Mouse (Mus musculus): ENCODE results near the gene Ddr2. TPM values are rescaled to one million over a fixed set of nuclear protein-coding genes. Genes with fewer than 3 reads are reported as not detected.

Ddr2 gene
- polyA plus RNA-seq, 2 experiments, result 64.1 to 86.7 TPM

- H3K4me2 ChIP-seq (replicated peaks; ENCODE audit: low read depth, low read length, severe bottlenecking), result no peak overlapping the region
- no peak for ATAC-seq (ENCODE audit: low FRiP score, low read depth)
- no peak for DNase-seq (ENCODE audit: low spot score)
- no peaks in the 10 kb centered on the region for H3K9me3 ChIP-seq (ENCODE audit: control insufficient read depth, low read length)
- H3K4me1 ChIP-seq (ENCODE audit: control insufficient read depth, insufficient read depth, low read length), result no peaks in the 10 kb centered on the region
- no peak overlapping the region for H3K4me3 ChIP-seq (replicated peaks; ENCODE audit: low read length)
- H3K9ac ChIP-seq (ENCODE audit: low read depth, low read length, severe bottlenecking), result no peak overlapping the region
- H3K27ac ChIP-seq (replicated peaks; ENCODE audit: low read depth, low read length), result no peak overlapping the region
- no peak for TF ChIP-seq POLR2A (IDR thresholded peaks at IDR 0.05; ENCODE audit: borderline replicate concordance, extremely low read depth, insufficient read depth, insufficient read length)
- H3K27me3 ChIP-seq (ENCODE audit: control insufficient read depth, insufficient read depth, low read length), result no peaks in the 10 kb centered on the region
- 71% methylated on average over 8 of the region's 8 CpGs for WGBS
- no peaks in the 10 kb centered on the region for H3K36me3 ChIP-seq (ENCODE audit: control insufficient read depth, insufficient read depth, low read length)
Observed at GRCm38 (mm10) chr1:169927753-169928369, 182.7 kb downstream of the Ddr2 start.

GRCm38 (mm10) chr1:169924567-169924966 lies 186.0 kb downstream of the Ddr2 start:
- no peak overlapping the region for H3K4me2 ChIP-seq (replicated peaks; ENCODE audit: low read depth, low read length, severe bottlenecking)

More at GRCm38 (mm10) chr1:169924567-169924966, 186.0 kb downstream of the Ddr2 start:
- no peak overlapping the region for H3K9ac ChIP-seq (ENCODE audit: low read depth, low read length, severe bottlenecking)
- H3K9me3 ChIP-seq (ENCODE audit: control insufficient read depth, low read length), result no peaks in the 10 kb centered on the region
- ATAC-seq (ENCODE audit: low FRiP score, low read depth), result no peak
- no peak for TF ChIP-seq POLR2A (IDR thresholded peaks at IDR 0.05; ENCODE audit: borderline replicate concordance, extremely low read depth, insufficient read depth, insufficient read length)
- WGBS, result 78% methylated on average over 2 of the region's 2 CpGs
- no peak for DNase-seq (ENCODE audit: low spot score)
- H3K4me3 ChIP-seq (replicated peaks; ENCODE audit: low read length), result no peak overlapping the region
- H3K36me3 ChIP-seq (ENCODE audit: control insufficient read depth, insufficient read depth, low read length), result no peaks in the 10 kb centered on the region
- no peaks in the 10 kb centered on the region for H3K27me3 ChIP-seq (ENCODE audit: control insufficient read depth, insufficient read depth, low read length)
- H3K4me1 ChIP-seq (ENCODE audit: control insufficient read depth, insufficient read depth, low read length), result no peaks in the 10 kb centered on the region
- H3K27ac ChIP-seq (replicated peaks; ENCODE audit: low read depth, low read length), result no peak overlapping the region

Other genes starting within 250 kb of the Ddr2 start
- 0.20 and 0.24 TPM in 2 replicates for gene Ccdc190, start 182.1 kb downstream of the Ddr2 start, polyA plus RNA-seq (2012; rRNA removed)
- 0.28 TPM in 1 of 2 replicates, not detected in the other for gene Ccdc190, start 182.1 kb downstream of the Ddr2 start, polyA plus RNA-seq (2014; fragmentation: Nextera tagmentation; extraction: Ambion mirVana)
- 10.7 and 13.1 TPM in 2 replicates for gene Hsd17b7, start 141.5 kb downstream of the Ddr2 start, polyA plus RNA-seq (2012; rRNA removed)
- 14.6 and 19.2 TPM in 2 replicates for gene Hsd17b7, start 141.5 kb downstream of the Ddr2 start, polyA plus RNA-seq (2014; fragmentation: Nextera tagmentation; extraction: Ambion mirVana)
- 41.6 and 50.5 TPM in 2 replicates for gene Uap1, start 64.2 kb upstream of the Ddr2 start, polyA plus RNA-seq (2012; rRNA removed)
- 76.4 and 77.8 TPM in 2 replicates for gene Uap1, start 64.2 kb upstream of the Ddr2 start, polyA plus RNA-seq (2014; fragmentation: Nextera tagmentation; extraction: Ambion mirVana)
- gene Uhmk1, start 104.6 kb upstream of the Ddr2 start, polyA plus RNA-seq (2012; rRNA removed), result 15.4 and 17.3 TPM in 2 replicates
- gene Uhmk1, start 104.6 kb upstream of the Ddr2 start, polyA plus RNA-seq (2014; fragmentation: Nextera tagmentation; extraction: Ambion mirVana), result 10.3 and 10.5 TPM in 2 replicates
- not detected in 2 replicates for gene Sh2d1b2, start 122.0 kb upstream of the Ddr2 start, polyA plus RNA-seq (2012; rRNA removed)
- gene Sh2d1b2, start 122.0 kb upstream of the Ddr2 start, polyA plus RNA-seq (2014; fragmentation: Nextera tagmentation; extraction: Ambion mirVana), result not detected in 2 replicates
- 0.12 and 0.13 TPM in 2 replicates for gene Sh2d1b1, start 166.6 kb upstream of the Ddr2 start, polyA plus RNA-seq (2012; rRNA removed)
- 0.11 and 0.18 TPM in 2 replicates for gene Sh2d1b1, start 166.6 kb upstream of the Ddr2 start, polyA plus RNA-seq (2014; fragmentation: Nextera tagmentation; extraction: Ambion mirVana)
- 8.6 and 10.1 TPM in 2 replicates for gene Gm7694, start 195.6 kb upstream of the Ddr2 start, polyA plus RNA-seq (2012; rRNA removed)
- 3.9 and 4.1 TPM in 2 replicates for gene Gm7694, start 195.6 kb upstream of the Ddr2 start, polyA plus RNA-seq (2014; fragmentation: Nextera tagmentation; extraction: Ambion mirVana)
- gene Spata46, start 198.0 kb upstream of the Ddr2 start, polyA plus RNA-seq (2012; rRNA removed), result not detected in 2 replicates
- 0.92 and 1.00 TPM in 2 replicates for gene Spata46, start 198.0 kb upstream of the Ddr2 start, polyA plus RNA-seq (2014; fragmentation: Nextera tagmentation; extraction: Ambion mirVana)